Mouse (Mus musculus): ENCODE results near the gene Pde9a. TPM values are rescaled to one million over a fixed set of nuclear protein-coding genes. Genes with fewer than 3 reads are reported as not detected.

Pde9a gene
- total RNA-seq, 2 experiments from 2014 or later = 48.2 to 49.8 TPM

- intact Hi-C loops (cut with DNase I) = loop anchor here (5.0 kb wide), 1 partner anchor 57 kb away; no protein-coding TSS in a partner anchor
- no peak for DNase-seq
Measured at GRCm38 (mm10) chr17:31384968-31385627, 912 bp upstream of the Pde9a start.

DNA sequence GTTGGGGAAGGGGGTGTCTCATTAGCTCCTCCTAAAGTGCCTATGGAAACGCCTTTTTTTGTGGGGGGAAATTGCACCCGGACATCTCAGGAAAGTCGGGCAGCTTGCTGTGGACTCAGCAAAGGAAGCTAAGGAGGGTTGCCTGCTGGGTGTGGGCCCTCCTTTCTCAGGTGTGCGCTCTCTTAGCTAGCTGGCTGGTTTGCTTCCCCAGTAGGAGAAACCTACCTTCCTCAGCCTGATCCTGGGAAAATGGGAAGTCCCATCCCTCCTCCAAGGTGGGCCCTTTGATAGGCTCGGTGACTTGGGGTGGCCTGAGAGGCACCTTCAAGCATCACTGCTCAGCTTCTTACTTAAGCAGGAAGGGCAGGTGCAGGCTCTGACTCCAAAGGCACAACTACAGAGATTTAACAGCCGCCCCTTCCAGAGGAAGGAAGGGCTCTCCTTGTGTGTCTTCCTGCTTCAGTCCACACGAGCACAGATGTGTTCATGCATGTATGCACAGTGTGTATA is 811 bp downstream of the Pde9a start:
- intact Hi-C loops (cut with DNase I) = loop anchor here (5.0 kb wide), 1 partner anchor 55 kb away; no protein-coding TSS in a partner anchor
- DNase-seq = no peak

GRCm38 (mm10) chr17:31389432-31390050 is 3.5 kb downstream of the Pde9a start:
- DNase-seq = peak; percentile 66
- intact Hi-C loops (cut with DNase I) = loop anchor here (5.0 kb wide), 1 partner anchor 53 kb away; no protein-coding TSS in a partner anchor

DNA sequence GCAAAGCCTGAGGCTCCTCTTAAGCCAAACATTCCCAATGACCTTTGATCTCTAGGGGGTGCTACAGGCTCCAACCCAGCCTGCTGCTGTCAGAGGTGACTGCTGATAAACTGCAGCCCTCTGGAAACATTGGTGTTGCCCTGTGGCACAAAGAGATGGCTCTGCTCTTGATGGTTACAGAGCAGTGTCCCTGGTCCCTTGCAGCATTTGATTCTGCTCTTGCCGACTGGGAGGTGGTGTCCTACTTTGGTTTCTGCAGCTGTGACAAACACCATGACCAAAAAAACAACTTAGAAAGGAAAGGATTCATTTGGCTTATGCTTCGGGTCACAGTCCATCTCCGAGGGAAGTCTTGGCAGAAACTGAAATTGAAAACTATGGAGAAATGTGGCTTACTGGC is 5.5 kb downstream of the Pde9a start:
- intact Hi-C loops (cut with DNase I) = no loop called here
- no peak for DNase-seq

GRCm38 (mm10) chr17:31392041-31392440 is 6.0 kb downstream of the Pde9a start:
- DNase-seq = no peak
- intact Hi-C loops (cut with DNase I) = no loop called here

DNA sequence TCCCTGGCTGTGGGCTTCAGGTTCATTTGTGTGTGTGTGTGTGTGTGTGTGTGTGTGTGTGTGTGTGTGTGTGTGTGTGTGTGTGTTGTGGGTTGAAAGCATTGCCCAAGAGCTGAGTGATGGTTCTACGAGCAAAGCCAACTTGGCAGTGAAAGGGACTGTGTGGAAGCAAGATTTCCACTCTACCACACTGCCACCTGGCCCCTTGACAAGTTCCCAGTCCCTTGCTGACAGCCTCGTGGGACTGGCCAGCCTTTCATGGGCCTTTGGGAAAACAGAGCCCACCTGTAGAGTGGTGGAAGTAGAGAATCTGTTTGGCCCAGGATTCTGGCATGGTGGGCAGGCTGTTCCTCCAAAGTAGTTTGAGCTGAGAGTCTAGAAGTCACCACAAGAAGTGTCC is 7.8 kb downstream of the Pde9a start:
- peak; percentile 73 for DNase-seq
- intact Hi-C loops (cut with DNase I) = no loop called here

GRCm38 (mm10) chr17:31400294-31400693 is 14.3 kb downstream of the Pde9a start:
- intact Hi-C loops (cut with DNase I) = no loop called here
- no peak for DNase-seq

GRCm38 (mm10) chr17:31401160-31401559 is 15.2 kb downstream of the Pde9a start:
- intact Hi-C loops (cut with DNase I) = no loop called here
- DNase-seq = no peak

DNA sequence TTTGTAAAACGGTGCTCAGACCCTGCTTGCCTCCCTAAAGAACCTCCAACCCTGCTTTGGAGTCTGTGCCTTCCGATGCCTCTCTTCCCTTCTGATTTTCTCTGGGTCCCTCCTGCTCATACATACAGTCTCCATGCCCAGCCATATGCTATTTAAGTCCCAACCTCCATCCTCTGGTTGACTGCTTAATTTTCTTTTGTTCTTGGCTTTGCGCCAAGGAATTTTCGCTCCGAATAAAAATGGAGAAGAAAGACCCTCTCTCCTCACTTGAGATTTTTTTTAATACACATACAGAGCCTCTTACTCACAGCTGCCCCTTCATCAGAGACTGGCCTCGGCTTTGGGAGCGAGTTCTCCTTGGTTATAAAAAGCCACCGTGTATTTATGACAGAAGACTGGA is 16.7 kb downstream of the Pde9a start:
- intact Hi-C loops (cut with DNase I) = no loop called here
- no peak for DNase-seq

DNA sequence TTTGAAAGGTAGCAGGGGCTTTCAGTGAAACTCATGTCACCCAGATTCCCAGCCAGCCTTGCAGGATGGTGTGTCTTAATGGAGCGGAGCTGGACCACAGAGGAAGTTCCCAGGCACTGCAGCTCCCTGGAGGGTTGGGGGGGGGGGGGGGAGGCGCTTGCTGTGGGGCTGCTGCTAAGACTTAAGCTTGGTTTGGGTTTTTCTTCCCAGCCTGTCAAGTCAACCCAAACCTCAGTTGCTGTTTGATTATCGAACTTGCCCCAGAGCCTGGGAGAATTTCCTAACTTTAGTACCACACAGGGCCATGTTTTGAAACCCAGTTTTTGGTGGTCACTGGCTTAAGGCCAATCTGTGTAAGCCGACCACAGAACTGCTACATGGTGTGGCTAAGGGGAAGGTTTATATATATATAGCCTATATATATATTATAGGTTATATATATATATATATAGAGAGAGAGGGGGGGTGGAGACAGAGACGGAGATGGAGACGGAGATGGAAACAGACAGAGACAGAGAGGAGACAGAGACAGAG is 19.8 kb downstream of the Pde9a start:
- DNase-seq = no peak
- intact Hi-C loops (cut with DNase I) = no loop called here

- DNase-seq = no peak
- intact Hi-C loops (cut with DNase I) = no loop called here
Measured at GRCm38 (mm10) chr17:31409741-31410350, 23.8 kb downstream of the Pde9a start.

GRCm38 (mm10) chr17:31415258-31415657 is 29.2 kb downstream of the Pde9a start:
- DNase-seq = no peak
- intact Hi-C loops (cut with DNase I) = no loop called here

- peak; percentile 78 for DNase-seq
- intact Hi-C loops (cut with DNase I) = no loop called here
Measured at GRCm38 (mm10) chr17:31418804-31419597, 33.0 kb downstream of the Pde9a start.

- intact Hi-C loops (cut with DNase I) = no loop called here
Measured at GRCm38 (mm10) chr17:31419598-31419950, 33.6 kb downstream of the Pde9a start.

DNA sequence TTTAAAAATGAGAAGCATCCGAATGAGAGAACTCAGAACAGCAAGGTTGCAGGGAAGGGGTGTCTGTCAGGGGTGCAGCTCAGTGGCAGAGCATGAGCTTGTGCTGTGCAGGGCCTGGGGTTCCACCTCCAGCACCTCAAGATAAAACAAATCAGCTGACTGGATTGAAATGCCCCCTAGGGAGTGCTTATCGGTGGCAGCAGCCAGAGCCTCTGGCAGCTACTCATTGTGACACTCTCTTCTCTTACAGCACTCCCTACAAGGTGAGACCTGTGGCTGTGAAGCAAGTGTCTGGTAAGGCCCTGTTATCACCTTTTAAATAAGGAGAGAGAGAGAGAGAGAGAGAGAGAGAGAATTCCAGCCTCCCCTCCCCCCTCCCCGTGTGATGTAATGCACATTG is 34.0 kb downstream of the Pde9a start:
- intact Hi-C loops (cut with DNase I) = no loop called here

More at GRCm38 (mm10) chr17:31419598-31419950, 33.6 kb downstream of the Pde9a start:
- DNase-seq = no peak

GRCm38 (mm10) chr17:31420658-31421057 is 34.6 kb downstream of the Pde9a start:
- intact Hi-C loops (cut with DNase I) = no loop called here
- no peak for DNase-seq

More for the DNA sequence above, 34.0 kb downstream of the Pde9a start:
- DNase-seq = no peak

- intact Hi-C loops (cut with DNase I) = no loop called here
- DNase-seq = no peak
Measured at GRCm38 (mm10) chr17:31422381-31422780, 36.4 kb downstream of the Pde9a start.

DNA sequence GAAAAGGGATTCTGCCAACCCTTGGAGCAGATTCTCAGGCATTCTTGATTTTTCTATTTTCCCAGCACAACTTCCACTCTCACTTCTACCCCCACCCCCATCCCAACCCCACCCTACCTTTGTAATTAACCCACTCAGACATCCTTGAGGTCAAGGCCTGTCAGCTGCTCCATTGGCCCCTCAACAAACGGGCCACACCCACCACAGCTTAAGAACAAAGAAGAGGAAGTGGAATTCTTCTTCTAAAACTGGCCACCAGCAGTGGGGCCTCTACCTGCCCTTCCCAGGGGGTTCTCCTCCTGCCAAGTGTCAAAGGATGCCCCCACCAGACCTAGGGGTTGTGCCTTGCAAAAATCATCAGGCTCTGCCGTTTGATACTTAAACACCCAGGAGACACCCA is 37.0 kb downstream of the Pde9a start:
- intact Hi-C loops (cut with DNase I) = no loop called here
- DNase-seq = no peak

- no peak for DNase-seq
- intact Hi-C loops (cut with DNase I) = no loop called here
Measured at GRCm38 (mm10) chr17:31424358-31424757, 38.3 kb downstream of the Pde9a start.

DNA sequence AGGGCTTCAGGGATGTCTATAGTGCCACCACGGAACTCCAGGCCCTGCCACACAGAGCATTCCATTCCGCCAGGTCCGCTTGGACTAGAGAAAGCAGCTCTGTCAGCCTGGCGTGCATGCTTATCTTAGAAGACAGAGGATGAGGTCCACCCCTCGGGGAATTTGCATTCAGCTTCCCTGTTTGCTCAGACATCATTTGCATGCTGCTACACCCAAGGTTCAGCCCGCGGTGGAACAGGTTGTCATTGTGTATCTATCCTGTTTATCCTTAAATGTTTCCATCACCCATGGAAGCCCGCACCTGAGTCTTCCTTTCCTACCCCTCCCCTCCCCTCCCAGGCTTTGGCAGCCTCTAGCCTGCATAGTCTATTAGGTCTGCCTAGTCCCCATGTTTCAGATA is 38.8 kb downstream of the Pde9a start:
- intact Hi-C loops (cut with DNase I) = no loop called here
- no peak for DNase-seq
